13 mouse cellular contexts compared by ENCODE assay signal in genomic region chr13:54159756-54160155, GRCm38 (mm10). TPM values are rescaled to one million over a fixed set of nuclear protein-coding genes. Genes with fewer than 3 reads are reported as not detected.
"Had no signal": no experiment of that assay in that cellular context is flagged by ENCODE, and none has a peak within 500 bp of the region (broad histone marks: within the 10 kb centered on the region; RNA-seq: fewer than 3 reads in every experiment).

No protein-coding gene starts in this region.

- H3K4me1 ChIP-seq: limb, embryonic 13.5 days had no signal

- H3K9me3 ChIP-seq: limb, embryonic 13.5 days; neural tube, embryonic 15.5 days had no signal

- H3K4me3 ChIP-seq: layer of hippocampus, adult 2 months; limb, embryonic 13.5 days; myocyte; neural tube, embryonic 15.5 days had no signal

- H3K36me3 ChIP-seq: limb, embryonic 13.5 days; neural tube, embryonic 15.5 days had no signal

- H3K27ac ChIP-seq: layer of hippocampus, adult 2 months; limb, embryonic 13.5 days; liver, embryonic 14.5 days; neural tube, embryonic 15.5 days had no signal

- DNase-seq: kidney, postnatal 10 days; kidney, postnatal 4 days; left cerebral cortex, postnatal 4 days; lung, adult 18-20 months; right cerebral cortex, adult 18-20 months; thymus, postnatal 36 days had no signal

- H3K4me2 ChIP-seq: limb, embryonic 13.5 days; neural tube, embryonic 15.5 days had no signal

- H3K9ac ChIP-seq: limb, embryonic 13.5 days; liver, embryonic 14.5 days; neural tube, embryonic 15.5 days had no signal

RNA-seq across cellular contexts. Expression of gene Hrh2, which starts 32.2 kb away (rescaled TPM):
- polyA plus RNA-seq: kidney, embryonic 14.5 days; myocyte; neural tube, embryonic 11.5 days had no signal
